ENCODE assay signal across 11 mouse cellular contexts in the genomic region with DNA sequence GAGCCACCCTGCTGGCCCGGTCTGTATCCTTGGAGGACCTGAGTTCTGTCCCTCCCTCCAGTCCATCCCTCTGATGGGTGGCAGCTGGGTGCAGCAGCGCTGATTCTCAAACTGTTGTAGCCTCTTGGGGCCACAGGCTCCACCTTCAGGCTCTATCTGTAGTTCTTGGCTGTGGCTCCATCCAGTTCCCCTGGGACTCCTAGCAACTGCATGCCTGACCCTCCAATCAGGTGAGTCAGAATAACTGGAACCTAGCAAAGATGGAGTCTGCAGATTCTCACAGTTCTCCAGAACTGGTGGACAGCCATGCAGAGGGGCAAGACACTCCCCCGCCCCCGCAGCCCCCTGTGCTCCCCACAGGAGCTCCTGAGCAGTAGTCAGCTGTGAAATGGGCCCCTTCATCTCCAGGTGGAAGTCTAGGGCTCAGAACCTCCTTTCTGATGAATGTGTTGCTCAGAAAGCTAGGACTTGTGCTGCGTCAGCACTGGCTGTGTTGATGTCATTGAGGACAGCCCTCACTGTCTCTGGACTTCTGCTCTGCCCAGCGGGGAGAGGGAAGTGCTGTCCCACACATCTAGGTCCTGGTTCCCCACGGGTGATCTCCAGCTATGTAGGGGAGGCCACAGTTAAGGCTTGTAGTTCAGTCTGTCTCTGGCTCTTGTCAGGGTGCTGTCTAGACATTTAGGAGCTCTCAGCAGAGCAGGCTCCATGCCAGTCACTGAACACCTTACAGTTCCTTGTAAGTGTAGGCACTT. TPM values are rescaled to one million over a fixed set of nuclear protein-coding genes. Genes with fewer than 3 reads are reported as not detected.
DNase-seq lines count a peak whose midpoint lies in the region; ATAC-seq and TF ChIP-seq lines count a peak whose summit lies in the region.
"Had no signal": no experiment of that assay in that cellular context is flagged by ENCODE, and none has a peak within 500 bp of the region (broad histone marks: within the 10 kb centered on the region; RNA-seq: fewer than 3 reads in every experiment).

No protein-coding gene starts in this region.

- ATAC-seq in kidney, embryonic 15.5 days (replicated peaks; ENCODE audit: low FRiP score): no peak
- ATAC-seq in forebrain, embryonic 13.5 days: no peak

- no peak overlapping the region for H3K4me2 ChIP-seq in kidney, embryonic 15.5 days
- H3K4me2 ChIP-seq in forebrain, embryonic 13.5 days: no peak overlapping the region
- H3K4me2 ChIP-seq: lung, embryonic 14.5 days had no signal

- no peak for TF ChIP-seq CTCF in kidney, adult 2 months (conservative IDR thresholded peaks at IDR 0.05; ENCODE audit: insufficient read depth, insufficient read length, low read depth, low read length)

- H3K4me3 ChIP-seq in kidney, adult 2 months (ENCODE audit: insufficient read depth, low read depth, low read length): no peak overlapping the region
- no peak overlapping the region for H3K4me3 ChIP-seq in kidney, embryonic 15.5 days (replicated peaks)
- H3K4me3 ChIP-seq in macrophage (ENCODE audit: inconsistent target): no peak overlapping the region
- H3K4me3 ChIP-seq in forebrain, embryonic 13.5 days: no peak overlapping the region

- 73% methylated on average over 7 of the region's 7 CpGs for WGBS in kidney, adult 2 months
- WGBS in kidney, embryonic 15.5 days: 82% methylated on average over 7 of the region's 7 CpGs
- 53% methylated on average over 7 of the region's 7 CpGs for WGBS in macrophage (ENCODE audit: missing documents)
- WGBS in forebrain, embryonic 13.5 days: 80% methylated on average over 7 of the region's 7 CpGs

- H3K9ac ChIP-seq in kidney, embryonic 15.5 days: no peak overlapping the region
- H3K9ac ChIP-seq in forebrain, embryonic 13.5 days: no peak overlapping the region
- H3K9ac ChIP-seq: lung, embryonic 14.5 days had no signal

- peak; percentile 55 for DNase-seq in kidney, adult 2 months
- peak; percentile 89 for DNase-seq in NIH3T3 (ENCODE audit: low read depth)
- peak; percentile 37 to 50 for DNase-seq in heart, postnatal 10 days
- no peak for DNase-seq in urinary bladder, adult 2 months (ENCODE audit: low spot score)
- no peak for DNase-seq in ovary, postnatal 14 days (ENCODE audit: low spot score)
- DNase-seq: cerebellum, adult 18-20 months; lung, embryonic 14.5 days; thymus, adult 2 months had no signal

- intact Hi-C loops in heart, postnatal 10 days (cut with DNase I): no loop called here

- no peaks in the 10 kb centered on the region for H3K9me3 ChIP-seq in kidney, embryonic 15.5 days (replicated peaks)
- H3K9me3 ChIP-seq in forebrain, embryonic 13.5 days (replicated peaks): no peaks in the 10 kb centered on the region

- no peaks in the 10 kb centered on the region for H3K36me3 ChIP-seq in kidney, adult 2 months (ENCODE audit: control insufficient read depth, insufficient read depth, low read length)
- H3K36me3 ChIP-seq in kidney, embryonic 15.5 days: no peaks in the 10 kb centered on the region
- no peaks in the 10 kb centered on the region for H3K36me3 ChIP-seq in macrophage (ENCODE audit: inconsistent target)
- H3K36me3 ChIP-seq in forebrain, embryonic 13.5 days (ENCODE audit: poor library complexity, severe bottlenecking): peaks cover 13% of the 10 kb centered on the region; the same call in 1 of the 2 replicates

- H3K27ac ChIP-seq in kidney, adult 2 months (ENCODE audit: insufficient read depth, low read depth, low read length): no peak overlapping the region
- no peak overlapping the region for H3K27ac ChIP-seq in kidney, embryonic 15.5 days
- H3K27ac ChIP-seq in macrophage: peak overlapping the region; percentile 75
- H3K27ac ChIP-seq in forebrain, embryonic 13.5 days: no peak overlapping the region

- TF ChIP-seq POLR2A in kidney, adult 2 months (IDR thresholded peaks at IDR 0.05; ENCODE audit: low read depth, low read length): no peak

- H3K4me1 ChIP-seq in kidney, adult 2 months (ENCODE audit: control insufficient read depth, insufficient read depth, low read length): 0 out of 2 replicates have a peak, but pooled peaks cover 4% of the 10 kb centered on the region
- peaks cover 4% of the 10 kb centered on the region; the same call in 1 of the 2 replicates for H3K4me1 ChIP-seq in kidney, embryonic 15.5 days
- peaks cover 5% of the 10 kb centered on the region; the same call in 1 of the 2 replicates for H3K4me1 ChIP-seq in forebrain, embryonic 13.5 days

- H3K79me2 ChIP-seq in macrophage (ENCODE audit: inconsistent target): peaks cover 5% of the 10 kb centered on the region; the same call in 1 of the 2 replicates

- no peaks in the 10 kb centered on the region for H3K27me3 ChIP-seq in kidney, adult 2 months (replicated peaks; ENCODE audit: control insufficient read depth, insufficient read depth, low read length)
- no peaks in the 10 kb centered on the region for H3K27me3 ChIP-seq in kidney, embryonic 15.5 days
- no peaks in the 10 kb centered on the region for H3K27me3 ChIP-seq in forebrain, embryonic 13.5 days

RNA-seq across cellular contexts. Expression of a gene that starts 27.9 kb away (rescaled TPM):
- 5.4 and 7.6 TPM in 2 replicates for polyA plus RNA-seq in kidney, adult 2 months (2012; rRNA removed)
- 3.3 and 4.0 TPM in 2 replicates for polyA plus RNA-seq in kidney, embryonic 15.5 days (2015; fragmentation: Nextera tagmentation; extraction: Ambion mirVana)
- 1 to 10 TPM in 1 of 2 experiments, under 1 TPM in 1; 0.91 to 1.4 TPM for total RNA-seq in heart, postnatal 10 days (2021)
- total RNA-seq in macrophage (2018; cell fraction: chromatin; rRNA removed): 10 to 100 TPM in 6 of 26 experiments, 1 to 10 TPM in 9, under 1 TPM in 11; 0.50 to 35.4 (median 2.2) TPM
- total RNA-seq in macrophage (2018; cell fraction: cytosol; rRNA removed): 10 to 100 TPM in 6 of 26 experiments, 1 to 10 TPM in 14, under 1 TPM in 6; 0.37 to 49.9 (median 1.7) TPM
- 10 to 100 TPM in 5 of 26 experiments, 1 to 10 TPM in 16, under 1 TPM in 3, not detected in 2; 0.45 to 30.3 (median 4.8) TPM for total RNA-seq in macrophage (2018; cell fraction: nucleus; rRNA removed)
- 1.1 to 5.9 TPM (median 1.4 TPM) in 3 replicates for polyA plus RNA-seq in macrophage (2018)
- 42.5 and 43.9 TPM in 2 replicates for polyA plus RNA-seq in urinary bladder, adult 2 months (2012; rRNA removed)
- polyA plus RNA-seq in forebrain, embryonic 13.5 days (2015; fragmentation: Nextera tagmentation; extraction: Ambion mirVana): 1.6 and 2.8 TPM in 2 replicates

Comparison
In these comparisons a context has a peak if more than half of its experiments do, and no peak if none do; other contexts are left out.
1. DNase-seq: peak in kidney, adult 2 months (single experiment), NIH3T3 (single experiment) and heart, postnatal 10 days (2 of 2); none in urinary bladder, adult 2 months (single experiment) and ovary, postnatal 14 days (single experiment).